Mouse (Mus musculus) left cerebral cortex, adult 8-10 months (tissue): ENCODE data around the gene Pdzd7. TPM values are rescaled to one million over a fixed set of nuclear protein-coding genes. Genes with fewer than 3 reads are reported as not detected.

ENCODE experiments used
- DNase-seq, 2 experiments: peaks; one replicate each; pipeline ENCODE4 v3.0.0; 2022; ENCODE audit warnings: low spot score in 2 of 2
- total RNA-seq, 4 experiments: library from RNA; stranded (reverse); gene quantifications; 2 replicates each; pipeline ENCODE4 v1.2.4; 2022

Gene Pdzd7
- total RNA-seq, 4 experiments from 2014 or later = 5.5 to 6.2 (median 5.7) TPM

DNA sequence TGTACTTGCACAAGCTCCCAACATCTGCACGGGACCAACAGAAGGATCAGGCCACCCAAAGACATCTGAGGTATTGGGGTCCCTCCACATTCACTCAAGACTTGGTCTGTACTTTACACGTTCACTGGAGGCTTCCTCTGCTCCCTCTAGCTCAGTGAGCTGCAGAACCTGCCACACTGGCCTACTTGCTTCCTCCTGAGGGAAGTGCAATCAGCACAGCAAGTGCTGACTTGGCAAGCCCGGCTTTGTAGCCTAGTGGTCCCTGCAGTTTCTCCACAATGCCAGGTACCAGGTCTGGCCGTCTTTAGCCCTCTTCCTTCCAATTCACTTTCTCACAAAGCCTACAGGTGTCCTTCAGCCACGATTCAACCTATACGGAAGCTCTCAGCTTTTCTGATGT, 58.5 kb downstream of the Pdzd7 start:
- no peak for DNase-seq

- no peak for DNase-seq
Measured at GRCm38 (mm10) chr19:44985159-44985988, 60.1 kb downstream of the Pdzd7 start.

DNA sequence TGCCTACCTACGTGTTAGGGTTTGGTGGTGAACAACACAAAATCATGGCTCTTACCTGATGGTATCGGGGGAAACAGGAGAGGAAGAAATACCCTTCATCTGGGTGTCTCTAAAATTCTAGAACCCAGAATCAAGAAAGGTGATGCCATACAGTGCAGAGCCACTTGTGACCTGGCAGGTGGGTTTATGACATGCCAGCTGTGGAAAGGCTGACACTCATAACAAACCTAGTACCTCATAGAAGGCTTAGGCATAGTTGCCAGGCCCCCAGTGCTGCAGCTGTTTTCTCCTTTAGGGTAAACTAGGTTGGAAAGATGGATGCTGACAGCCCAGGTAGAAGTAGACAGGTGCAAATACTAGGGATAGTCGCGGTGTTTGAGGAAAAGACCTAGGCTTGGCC, 61.1 kb downstream of the Pdzd7 start:
- DNase-seq = no peak

DNA sequence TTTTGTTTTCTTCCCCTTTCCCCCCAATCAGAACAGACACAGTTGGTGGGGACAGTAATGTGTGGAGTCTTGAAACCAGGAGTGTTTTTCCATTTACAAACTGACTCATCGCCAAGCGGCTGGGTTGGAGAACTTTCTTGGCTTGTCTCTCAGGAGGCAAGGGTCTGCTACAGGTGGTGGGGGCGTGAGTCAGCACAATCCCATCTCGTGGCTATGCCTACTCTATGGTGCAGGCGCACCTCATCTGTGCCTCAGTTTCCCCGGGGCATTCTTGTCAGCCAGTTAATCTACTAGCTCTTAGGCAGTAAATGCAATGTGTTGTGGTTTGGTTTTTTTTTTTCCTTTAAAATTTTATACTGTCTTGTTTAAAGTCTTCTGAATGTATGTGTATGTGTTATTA, 62.2 kb downstream of the Pdzd7 start:
- no peak for DNase-seq

DNA sequence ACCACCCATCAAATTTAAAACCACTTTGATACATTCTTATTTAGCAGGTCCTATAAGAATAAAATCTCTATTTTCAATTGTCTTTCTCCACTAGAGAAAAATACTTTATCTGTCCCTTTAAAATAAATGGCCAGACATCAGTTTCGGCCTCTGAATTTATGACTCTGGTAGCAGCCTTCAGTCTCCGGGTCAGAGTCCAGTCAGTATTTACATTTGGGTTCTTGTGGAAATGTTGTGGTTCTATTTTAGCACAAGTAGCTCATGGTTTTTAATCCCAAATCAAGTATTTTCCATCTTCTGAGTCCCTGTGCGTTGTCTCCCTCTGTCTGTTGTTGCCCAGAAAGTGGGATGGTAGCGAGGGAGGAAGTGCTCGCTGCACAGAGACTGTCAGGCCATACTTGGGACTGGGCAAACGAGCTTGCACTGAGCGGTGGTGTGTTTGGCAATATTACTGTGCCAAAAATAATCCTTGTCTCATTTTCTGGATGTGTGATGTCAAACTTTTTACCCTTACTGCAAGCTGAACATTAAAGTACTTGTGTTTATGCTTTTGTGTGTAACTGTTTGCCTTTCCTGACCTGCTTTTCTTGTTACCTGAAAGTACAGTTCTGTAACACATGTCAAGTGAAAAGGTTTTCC, 62.9 kb downstream of the Pdzd7 start:
- no peak for DNase-seq

GRCm38 (mm10) chr19:44980787-44981186, 64.7 kb downstream of the Pdzd7 start:
- no peak for DNase-seq

DNA sequence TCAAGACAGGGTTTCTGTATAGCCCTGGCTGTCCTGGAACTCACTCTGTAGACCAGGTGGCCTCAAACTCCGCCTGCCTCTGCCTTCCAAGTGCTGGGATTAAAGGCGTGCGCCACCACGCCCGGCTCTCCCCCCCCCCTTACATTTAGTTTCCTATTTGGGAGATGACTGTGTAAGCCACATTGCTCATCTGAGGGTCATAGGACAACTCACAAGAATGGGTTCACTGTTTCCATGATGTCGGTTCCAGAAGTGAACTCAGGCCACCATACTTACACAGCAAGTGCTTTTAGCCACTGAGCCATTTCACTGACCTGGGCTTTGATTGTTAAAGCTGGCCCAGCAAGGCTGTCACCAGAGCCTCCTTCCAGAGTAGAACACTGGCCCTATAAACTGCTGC, 68.4 kb downstream of the Pdzd7 start:
- no peak for DNase-seq

Other genes with a start within 250 kb of the Pdzd7 start
- gene Slf2, start 114.6 kb downstream of the Pdzd7 start, total RNA-seq = 10 to 100 TPM; 35.1 to 40.0 (median 37.9) TPM
- 10 to 100 TPM; 16.9 to 22.5 (median 20.0) TPM for gene Sema4g, start 56.6 kb downstream of the Pdzd7 start, total RNA-seq
- gene Twnk, start 40.1 kb downstream of the Pdzd7 start, total RNA-seq = 10 to 100 TPM; 13.2 to 15.1 (median 14.2) TPM
- 10 to 100 TPM; 37.3 to 43.8 (median 39.8) TPM for gene Mrpl43, start 39.3 kb downstream of the Pdzd7 start, total RNA-seq
- gene Lzts2, start 31.3 kb downstream of the Pdzd7 start, total RNA-seq = 10 to 100 TPM; 40.8 to 44.6 (median 43.3) TPM
- gene Sfxn3, start 1.8 kb upstream of the Pdzd7 start, total RNA-seq = 100 to 1,000 TPM; 111 to 132 (median 121) TPM
- 1 to 10 TPM; 5.1 to 7.0 (median 5.7) TPM for gene Kazald1, start 29.5 kb upstream of the Pdzd7 start, total RNA-seq
- gene Tlx1, start 105.0 kb upstream of the Pdzd7 start, total RNA-seq = not detected
- gene Lbx1, start 190.1 kb upstream of the Pdzd7 start, total RNA-seq = not detected